Mouse (Mus musculus) forebrain, embryonic 16.5 days (tissue): ENCODE measurements at regions not wholly inside any gene's neighbourhood (a gene's known extent, or its start where the extent isn't known, plus 50 kb on each side); places are given as distances from the start of the nearest gene placed in this dataset. TPM values are rescaled to one million over a fixed set of nuclear protein-coding genes. Genes with fewer than 3 reads are reported as not detected.
A peak's percentile ranks its signal among the peaks of the same experiment; 100 is the strongest.

Experiments used
- ATAC-seq: fragments of 200-750 bp; cut with Nextera tagmentation; 2 replicates; pipeline ENCODE4 v1.8.0; 2017; ENCODE audit warnings: mild to moderate bottlenecking, moderate library complexity
- H3K27ac ChIP-seq: fragments of 300-500 bp; sonication (generic); 2 replicates; pipeline ENCODE4 v1.5.1; 2014; ENCODE audit warnings: low read length, control low read depth
- H3K27me3 ChIP-seq: fragments of 300-500 bp; sonication (generic); replicated peaks from 2 replicates; pipeline ENCODE4 v1.6.1; 2014; ENCODE audit warnings: low read length; ENCODE audit not compliant: control insufficient read depth, insufficient read depth
- H3K36me3 ChIP-seq: fragments of 300-500 bp; sonication (generic); 2 replicates; pipeline ENCODE4 v1.6.1; 2014; ENCODE audit not compliant: control insufficient read depth, insufficient read depth
- H3K4me1 ChIP-seq: fragments of 300-500 bp; sonication (generic); replicated peaks from 2 replicates; pipeline ENCODE4 v1.6.1; 2014; ENCODE audit warnings: low read length; ENCODE audit not compliant: control insufficient read depth, insufficient read depth
- H3K4me2 ChIP-seq: fragments of 300-500 bp; sonication (generic); 2 replicates; pipeline ENCODE4 v1.6.1; 2014; ENCODE audit warnings: mild to moderate bottlenecking, low read length, control low read depth
- H3K4me3 ChIP-seq: fragments of 300-500 bp; sonication (generic); replicated peaks from 2 replicates; pipeline ENCODE4 v1.5.1; 2014; ENCODE audit warnings: mild to moderate bottlenecking, low read length, control low read depth
- H3K9ac ChIP-seq: fragments of 300-500 bp; sonication (generic); replicated peaks from 2 replicates; pipeline ENCODE4 v1.6.1; 2014; ENCODE audit warnings: low read depth, low read length, control low read depth
- H3K9me3 ChIP-seq: fragments of 300-500 bp; sonication (generic); 2 replicates; pipeline ENCODE4 v1.6.1; 2016; ENCODE audit warnings: low read length; ENCODE audit not compliant: control insufficient read depth
- WGBS: fragments of 180-500 bp; shearing (Covaris S2); extraction: QIAGEN DNeasy Blood & Tissue Kit; methylation state at CpG from one replicate; pipeline ENCODE4 v1.1.7; 2014; 5-methylcytosine and 5-hydroxymethylcytosine counted together
- microRNA-seq: library from miRNA; unstranded; fragments of <30 nt; microRNA quantifications from one replicate; pipeline ENCODE4, GENCODE M21; 2017

- no peaks in the 10 kb centered on the region for H3K9me3 ChIP-seq
- 0 out of 2 replicates have a peak, but pooled peaks cover 4% of the 10 kb centered on the region for H3K4me1 ChIP-seq
- 4% methylated on average over 2 of the region's 2 CpGs for WGBS
- no peak overlapping the region for H3K4me2 ChIP-seq
- no peak overlapping the region for H3K4me3 ChIP-seq
- no peak overlapping the region for H3K9ac ChIP-seq
- no peaks in the 10 kb centered on the region for H3K36me3 ChIP-seq
- ATAC-seq = peak; percentile 98
- no peaks in the 10 kb centered on the region for H3K27me3 ChIP-seq
- H3K27ac ChIP-seq = no peak overlapping the region
These were observed 925.5 kb downstream of the Ntrk3 start for GRCm38 (mm10) chr7:77812052-77812903.

- Histone ChIP-seq H3K27ac (no peak overlapping the region), H3K36me3 (no peaks in the 10 kb centered on the region), H3K9ac (no peak overlapping the region), H3K4me3 (no peak overlapping the region), H3K4me1 (no peaks in the 10 kb centered on the region), H3K27me3 (no peaks in the 10 kb centered on the region), H3K4me2 (no peak overlapping the region), H3K9me3 (no peaks in the 10 kb centered on the region)
- ATAC-seq = no peak
- 69% methylated on average over 2 of the region's 2 CpGs for WGBS
These were observed 951.0 kb downstream of the Ntrk3 start for GRCm38 (mm10) chr7:77786801-77787200.

DNA sequence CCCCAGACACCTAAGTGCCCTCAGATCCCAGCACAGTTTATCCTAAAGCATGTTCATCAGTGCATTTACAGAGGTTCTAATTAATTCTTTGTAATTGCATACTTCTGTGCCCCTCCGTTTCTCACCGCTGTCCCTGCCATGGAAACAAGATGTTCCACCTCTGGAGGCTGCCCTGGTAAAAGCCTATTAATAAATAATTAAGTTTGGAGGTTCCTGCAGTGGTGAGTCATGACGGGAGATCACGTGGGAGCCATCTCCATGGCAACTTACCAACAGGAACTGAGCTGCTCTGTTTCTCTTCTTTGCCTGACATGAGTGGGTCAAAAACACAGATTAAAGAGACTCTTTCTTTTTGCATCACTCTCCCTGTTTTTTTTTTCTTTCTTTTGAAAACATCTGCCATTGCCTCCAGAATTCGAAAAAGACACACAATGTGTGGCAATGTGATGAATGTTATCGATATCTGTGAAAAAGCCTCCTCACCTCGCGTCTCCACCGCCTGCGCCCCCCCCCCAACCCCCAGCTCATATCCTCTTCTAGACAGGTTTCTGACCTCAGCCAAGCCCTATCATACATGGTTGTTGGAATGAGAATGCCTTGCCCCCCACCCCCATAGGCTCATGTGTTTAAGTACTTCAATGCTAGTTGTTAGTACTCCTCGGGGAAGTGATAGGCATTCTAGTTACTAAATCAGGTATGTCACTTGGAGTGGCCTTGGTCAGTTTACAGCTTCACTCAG, 965.9 kb downstream of the Ntrk3 start:
- Histone ChIP-seq H3K4me3 (no peak overlapping the region), H3K4me1 (peaks cover 8% of the 10 kb centered on the region), H3K36me3 (no peaks in the 10 kb centered on the region), H3K27me3 (no peaks in the 10 kb centered on the region), H3K9ac (no peak overlapping the region), H3K4me2 (peak overlapping the region; percentile 27), H3K27ac (no peak overlapping the region), H3K9me3 (no peaks in the 10 kb centered on the region)
- peak; percentile 80 for ATAC-seq
- WGBS = 36% methylated on average over 11 of the region's 11 CpGs

DNA sequence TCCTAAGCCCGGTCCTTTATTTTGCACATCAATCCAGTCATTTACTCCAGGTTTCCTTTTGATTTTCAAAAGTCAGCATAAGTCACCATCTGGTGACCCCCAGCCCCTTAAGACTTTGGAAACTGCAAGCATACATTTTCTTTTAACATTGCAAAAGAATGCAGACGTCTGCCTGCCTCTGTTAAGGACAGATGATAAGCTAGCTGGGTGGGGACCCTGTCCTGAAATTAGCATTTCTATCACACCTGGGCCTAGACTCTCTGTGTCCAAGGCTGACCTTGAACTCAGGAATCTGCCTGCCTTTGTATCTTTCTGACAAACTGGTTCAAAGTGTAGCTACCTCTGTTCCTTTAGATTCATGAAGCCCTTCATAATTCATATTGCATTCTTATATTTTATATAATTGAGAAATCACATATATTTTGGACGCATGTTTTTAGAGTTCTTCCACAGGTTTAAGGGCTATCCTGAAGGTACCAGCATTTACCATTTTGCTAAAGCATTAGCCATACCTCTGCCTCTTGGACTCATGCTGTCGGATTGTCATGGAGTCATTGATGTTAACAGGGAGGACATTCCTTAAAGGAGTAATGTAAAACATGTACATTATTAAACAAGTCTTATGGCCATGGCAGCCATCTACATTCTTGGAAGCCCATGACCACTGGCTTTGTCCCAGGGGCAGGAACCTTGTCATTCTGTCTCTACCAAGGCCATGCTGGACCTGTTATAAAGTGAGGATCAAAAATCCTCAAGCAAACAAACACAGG, 998.6 kb downstream of the Ntrk3 start:
- Histone ChIP-seq H3K27me3 (no peaks in the 10 kb centered on the region), H3K27ac (no peak overlapping the region), H3K4me1 (no peaks in the 10 kb centered on the region), H3K36me3 (no peaks in the 10 kb centered on the region), H3K4me3 (no peak overlapping the region), H3K9ac (no peak overlapping the region), H3K4me2 (no peak overlapping the region), H3K9me3 (no peaks in the 10 kb centered on the region)
- WGBS = 81% methylated on average over 4 of the region's 4 CpGs
- ATAC-seq = no peak

Small RNA genes lying in the stretch of these regions (microRNA-seq; reads per million reads assigned to microRNA genes)
- gene Gm44358 = not detected
